Mouse (Mus musculus) limb, embryonic 13.5 days (tissue): ENCODE results near the gene Csf2rb2. TPM values are rescaled to one million over a fixed set of nuclear protein-coding genes. Genes with fewer than 3 reads are reported as not detected.
"Not testable (repeated sequence)": the region's sequence is repeated elsewhere in the genome, so short reads cannot be mapped to it uniquely, and the experiment has no call there.

ENCODE experiments used
- ATAC-seq: fragments of 200-750 bp; cut with Nextera tagmentation; 2 replicates; pipeline ENCODE4 v1.8.0; 2017; ENCODE audit warnings: low read depth, moderate number of reproducible peaks, moderate TSS enrichment; ENCODE audit not compliant: low FRiP score
- H3K27ac ChIP-seq: fragments of 300-500 bp; sonication (generic); 2 replicates; pipeline ENCODE4 v1.5.1; 2015; ENCODE audit warnings: inconsistent platforms, mild to moderate bottlenecking, moderate library complexity
- H3K27me3 ChIP-seq: fragments of 300-500 bp; sonication (generic); 2 replicates; pipeline ENCODE4 v1.6.1; 2015; ENCODE audit warnings: mild to moderate bottlenecking, inconsistent platforms
- H3K36me3 ChIP-seq: fragments of 300-500 bp; sonication (generic); 2 replicates; pipeline ENCODE4 v1.6.1; 2015; ENCODE audit warnings: inconsistent platforms, mild to moderate bottlenecking, moderate library complexity
- H3K4me1 ChIP-seq: fragments of 300-500 bp; sonication (generic); 2 replicates; pipeline ENCODE4 v1.6.1; 2015; ENCODE audit warnings: inconsistent platforms
- H3K4me2 ChIP-seq: fragments of 300-500 bp; sonication (generic); replicated peaks from 2 replicates; pipeline ENCODE4 v1.6.1; 2015; ENCODE audit warnings: inconsistent platforms, mild to moderate bottlenecking, moderate library complexity
- H3K4me3 ChIP-seq: fragments of 300-500 bp; sonication (generic); 2 replicates; pipeline ENCODE4 v1.5.1; 2015; ENCODE audit warnings: moderate library complexity, mild to moderate bottlenecking, inconsistent platforms
- H3K9ac ChIP-seq: fragments of 300-500 bp; sonication (generic); 2 replicates; pipeline ENCODE4 v1.6.1; 2015; ENCODE audit warnings: mild to moderate bottlenecking, inconsistent platforms
- H3K9me3 ChIP-seq: fragments of 300-500 bp; sonication (generic); 2 replicates; pipeline ENCODE4 v1.6.1; 2016; ENCODE audit warnings: inconsistent platforms
- WGBS: fragments of 180-500 bp; shearing (Covaris S2); methylation state at CpG from one replicate; pipeline ENCODE4 v1.1.7; 2015; 5-methylcytosine and 5-hydroxymethylcytosine counted together
- polyA plus RNA-seq: library from polyadenylated mRNA; unstranded; fragments of >200 nt; fragmentation: Nextera tagmentation; extraction: Ambion mirVana; gene quantifications from 2 replicates; pipeline ENCODE4 v1.2.1, GENCODE M21; 2015

The Csf2rb2 gene
- polyA plus RNA-seq, result 0.39 and 0.50 TPM in 2 replicates

DNA sequence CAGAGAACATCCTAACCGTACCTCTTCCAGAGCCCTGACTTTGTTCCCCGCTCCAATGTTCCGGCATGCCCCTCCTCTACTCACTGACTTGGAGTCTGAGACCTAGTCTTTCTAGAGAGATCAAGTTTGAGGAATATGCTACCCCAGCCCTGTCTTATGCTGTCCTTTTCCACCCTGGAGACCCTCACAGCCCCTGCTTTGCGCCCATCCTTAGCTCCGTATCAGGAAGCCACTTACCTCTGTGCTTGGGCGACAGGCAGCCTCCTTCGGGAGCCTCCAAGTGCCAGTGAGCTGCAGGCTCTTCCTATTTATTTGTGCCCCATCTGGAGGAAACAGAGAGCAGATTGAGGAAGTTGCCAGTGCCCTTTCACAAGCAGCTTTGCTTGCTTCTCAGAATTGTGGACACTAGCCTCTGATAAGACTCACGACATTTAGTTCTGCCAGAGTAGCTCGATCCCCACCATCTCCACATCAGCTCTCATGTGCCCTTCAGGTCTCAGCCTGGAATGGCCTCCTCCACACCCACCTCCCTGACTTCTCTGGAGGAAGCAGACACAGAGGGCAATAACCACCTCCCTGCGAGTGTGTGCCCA is at the start of gene Csf2rb2:
Gene Csf2rb2, minus strand, starts transcription at position 381 of the 593 bp plus-strand sequence.
- 80% methylated on average over 10 of the region's 10 CpGs for WGBS
- no peaks in the 10 kb centered on the region for H3K9me3 ChIP-seq
- H3K4me1 ChIP-seq, result no peaks in the 10 kb centered on the region
- H3K4me3 ChIP-seq, result no peak within 1 kb of the TSS
- H3K9ac ChIP-seq, result no peak within 1 kb of the TSS
- no peak for ATAC-seq
- H3K4me2 ChIP-seq, result no peak within 1 kb of the TSS
- no peak within 1 kb of the TSS for H3K27ac ChIP-seq
- H3K36me3 ChIP-seq, result no peaks in the 10 kb centered on the region
- no peaks in the 10 kb centered on the region for H3K27me3 ChIP-seq

DNA sequence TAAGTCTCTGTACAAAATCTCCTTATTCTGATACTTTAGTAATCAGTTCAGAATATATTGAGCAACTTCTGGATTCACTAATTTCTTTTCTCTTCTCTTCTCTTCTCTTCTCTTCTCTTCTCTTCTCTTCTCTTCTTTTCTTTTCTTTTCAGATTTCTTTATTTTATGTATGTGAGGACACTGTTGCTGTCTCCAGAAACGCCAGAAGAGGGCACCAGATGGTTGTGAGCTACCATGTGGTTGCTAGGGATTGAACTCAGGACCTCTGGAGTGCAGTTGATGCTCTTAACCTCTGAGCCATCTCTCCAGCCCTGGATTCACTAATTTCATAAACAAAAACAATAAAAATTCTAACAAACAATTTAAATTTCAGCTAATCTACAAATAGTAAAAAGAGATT is 49.4 kb upstream of the Csf2rb2 start:
- Histone ChIP-seq H3K4me1 (no peaks in the 10 kb centered on the region), H3K4me3 (no peak overlapping the region), H3K9me3 (no peaks in the 10 kb centered on the region), H3K27me3 (no peaks in the 10 kb centered on the region), H3K36me3 (no peaks in the 10 kb centered on the region), H3K27ac (no peak overlapping the region), H3K9ac (no peak overlapping the region), H3K4me2 (no peak overlapping the region)
- no peak for ATAC-seq
- 3% methylated on average over 1 of the region's 1 CpGs for WGBS

DNA sequence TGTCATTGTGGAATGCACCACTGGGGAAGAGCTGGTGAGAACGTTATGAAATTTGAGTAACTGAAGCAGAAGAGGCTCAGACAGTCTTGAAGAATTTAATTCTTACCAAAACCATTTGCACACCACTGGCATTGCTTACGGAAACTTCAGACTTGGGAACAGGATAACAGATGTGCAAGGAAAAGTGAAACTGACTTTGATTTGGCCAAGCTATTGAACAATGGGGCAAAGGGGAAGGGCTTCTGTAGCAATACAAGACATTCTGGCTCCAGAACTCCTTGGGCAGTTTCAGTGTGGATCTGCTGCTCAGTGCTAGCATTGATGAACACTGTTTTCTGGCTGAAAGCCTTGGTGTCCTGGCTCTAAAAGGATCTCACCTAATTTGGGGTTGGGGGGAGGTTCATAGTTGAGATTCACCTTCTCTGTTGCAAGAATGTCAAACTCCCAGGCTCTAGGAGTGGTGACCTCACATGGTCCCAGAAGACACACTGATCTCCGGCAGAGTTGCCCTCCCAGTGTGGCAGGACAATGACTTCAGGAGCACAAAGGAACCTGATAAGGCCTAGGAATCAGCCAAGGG is 46.2 kb upstream of the Csf2rb2 start:
- no peak overlapping the region for H3K4me2 ChIP-seq
- H3K9ac ChIP-seq, result no peak overlapping the region
- no peak overlapping the region for H3K4me3 ChIP-seq
- ATAC-seq, result no peak
- no peaks in the 10 kb centered on the region for H3K27me3 ChIP-seq
- H3K9me3 ChIP-seq, result no peaks in the 10 kb centered on the region
- no peaks in the 10 kb centered on the region for H3K4me1 ChIP-seq
- H3K36me3 ChIP-seq, result no peaks in the 10 kb centered on the region
- 64% methylated on average over 3 of the region's 3 CpGs for whole genome bisulfite sequencing
- no peak overlapping the region for H3K27ac ChIP-seq

DNA sequence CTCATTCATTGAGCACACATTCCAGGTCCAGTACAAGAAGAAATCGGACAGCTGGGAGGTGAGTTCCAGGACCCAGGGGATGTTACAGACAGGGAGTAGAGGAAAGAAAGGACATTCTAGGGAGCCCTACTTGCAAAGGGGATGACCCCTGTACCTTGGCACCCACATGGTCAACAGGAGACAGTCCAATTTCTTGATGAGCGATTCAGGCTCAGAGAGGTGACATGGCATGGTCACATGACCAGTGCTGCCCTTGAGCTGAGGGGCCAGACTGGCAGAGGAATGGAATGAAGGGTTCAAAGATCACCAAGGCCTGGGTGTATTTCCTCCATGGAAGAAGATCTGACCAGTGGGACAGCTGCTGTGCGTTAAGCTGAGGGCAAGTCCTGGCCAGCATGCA is 39.0 kb upstream of the Csf2rb2 start:
- Histone ChIP-seq H3K27me3 (no peaks in the 10 kb centered on the region), H3K4me1 (no peaks in the 10 kb centered on the region), H3K27ac (no peak overlapping the region), H3K9me3 (no peaks in the 10 kb centered on the region), H3K4me2 (no peak overlapping the region), H3K36me3 (no peaks in the 10 kb centered on the region), H3K9ac (no peak overlapping the region), H3K4me3 (no peak overlapping the region)
- 87% methylated on average over 3 of the region's 3 CpGs for WGBS
- no peak for ATAC-seq

DNA sequence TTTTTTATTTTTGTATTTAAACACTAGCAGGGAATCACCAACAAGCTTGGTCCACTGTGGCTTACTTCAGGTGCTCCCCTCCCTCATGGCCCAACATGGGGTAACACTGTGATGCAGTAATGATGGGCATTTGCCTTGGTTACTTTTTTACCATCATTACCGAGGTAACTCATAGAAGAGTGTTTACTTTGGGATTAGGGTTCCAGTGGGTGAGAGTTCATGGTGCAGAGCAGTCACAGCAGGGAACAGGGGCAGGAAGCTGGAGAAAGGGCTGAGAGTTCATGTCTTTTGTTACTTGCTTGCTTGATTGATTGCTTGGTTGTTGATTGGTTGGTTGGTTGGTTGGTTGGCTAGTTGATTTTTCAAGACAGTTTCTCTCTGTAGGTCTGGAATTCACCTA is 38.2 kb upstream of the Csf2rb2 start:
- H3K27me3 ChIP-seq, result no peaks in the 10 kb centered on the region
- no peak overlapping the region for H3K9ac ChIP-seq
- ATAC-seq, result no peak
- H3K9me3 ChIP-seq, result no peaks in the 10 kb centered on the region
- H3K4me2 ChIP-seq, result no peak overlapping the region
- H3K4me1 ChIP-seq, result no peaks in the 10 kb centered on the region
- 15% methylated on average over 1 of the region's 1 CpGs for WGBS
- no peaks in the 10 kb centered on the region for H3K36me3 ChIP-seq
- no peak overlapping the region for H3K4me3 ChIP-seq
- H3K27ac ChIP-seq, result no peak overlapping the region

DNA sequence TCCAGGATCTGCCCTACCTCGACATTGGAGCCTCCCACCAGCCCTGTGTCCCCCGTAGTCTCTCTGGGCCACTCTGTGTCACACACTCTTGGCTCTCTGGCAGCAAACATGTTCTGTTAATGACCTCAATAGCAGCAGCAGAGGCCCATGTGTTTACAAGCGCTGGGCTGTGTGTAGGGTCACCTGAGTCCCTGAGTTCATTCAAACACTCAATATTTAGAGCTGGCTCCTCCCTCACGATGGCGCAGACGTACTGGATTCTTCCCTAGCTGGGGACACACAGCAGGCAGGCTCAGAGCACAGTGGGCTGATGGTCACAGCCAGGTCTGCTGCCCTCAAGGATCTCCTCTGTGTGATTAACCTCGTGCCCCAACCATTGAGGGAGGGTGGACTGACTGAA is 35.4 kb upstream of the Csf2rb2 start:
- not testable (repeated sequence) for H3K4me1 ChIP-seq, H3K27ac ChIP-seq, H3K36me3 ChIP-seq, H3K4me3 ChIP-seq, ATAC-seq, H3K27me3 ChIP-seq, H3K9ac ChIP-seq, H3K4me2 ChIP-seq, H3K9me3 ChIP-seq
- WGBS, result 50% methylated on average over 7 of the region's 7 CpGs

DNA sequence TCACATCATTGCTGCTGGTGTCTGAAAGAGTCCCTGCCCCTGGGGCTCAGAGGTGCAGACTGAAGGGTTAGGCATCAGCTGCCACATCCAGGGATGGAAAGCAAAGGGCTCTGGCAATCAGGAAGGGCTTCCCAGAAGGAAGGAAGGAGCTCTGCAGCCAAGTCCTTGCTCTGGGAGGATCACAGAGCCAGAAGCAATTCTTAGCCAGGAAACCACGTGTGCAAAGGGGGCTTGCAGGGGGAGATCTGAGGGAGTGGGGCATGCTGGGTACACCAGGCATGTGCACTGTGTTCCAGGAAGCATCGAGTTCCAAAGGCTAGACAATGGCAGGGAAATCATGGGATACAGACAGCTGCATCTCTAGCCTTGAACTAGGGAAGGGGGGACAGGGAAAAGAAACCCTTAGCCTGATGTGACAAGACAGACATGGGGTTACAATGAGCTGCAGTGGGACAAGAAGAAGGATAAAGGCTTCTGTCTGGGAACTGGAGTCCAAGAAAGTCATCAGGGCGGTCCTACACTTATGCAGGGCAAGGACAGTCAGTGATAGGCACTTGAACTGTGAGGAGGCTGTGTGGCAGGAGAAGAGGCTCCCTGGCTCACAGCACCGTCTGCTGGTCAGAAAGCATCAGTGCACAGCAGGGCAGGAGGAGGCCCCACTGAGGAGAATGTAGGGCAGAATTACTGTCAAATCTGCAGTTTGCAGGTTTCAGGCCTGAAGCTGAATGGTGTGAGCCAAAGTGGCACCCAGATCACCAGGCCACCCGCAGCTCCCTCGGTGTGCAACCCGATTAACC is 34.3 kb upstream of the Csf2rb2 start:
- not testable (repeated sequence) for H3K36me3 ChIP-seq, H3K27ac ChIP-seq, H3K4me2 ChIP-seq, H3K27me3 ChIP-seq, H3K4me1 ChIP-seq, H3K9me3 ChIP-seq, H3K9ac ChIP-seq, ATAC-seq, H3K4me3 ChIP-seq
- WGBS, result 41% methylated on average over 7 of the region's 7 CpGs

DNA sequence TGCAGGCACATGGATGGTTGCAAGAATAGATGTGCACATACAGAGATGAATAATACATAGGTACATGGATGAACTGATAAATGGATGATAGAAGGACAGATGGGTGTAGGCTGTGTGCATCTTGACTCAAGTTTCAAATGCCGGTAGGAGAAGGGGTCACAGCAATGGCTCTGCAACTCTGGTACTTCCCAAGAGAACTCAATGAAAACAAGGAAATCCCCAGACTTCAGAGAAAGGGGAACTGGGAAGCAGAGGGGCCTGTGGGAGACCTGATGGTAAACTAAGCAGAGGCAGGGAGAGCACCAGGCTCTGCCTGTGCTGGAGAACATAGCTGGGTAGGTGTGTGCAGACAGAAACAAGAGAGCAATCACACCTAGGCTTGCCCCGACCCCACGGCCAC is 28.9 kb upstream of the Csf2rb2 start:
- WGBS, result 67% methylated on average over 3 of the region's 3 CpGs
- Histone ChIP-seq H3K4me1 (0 out of 2 replicates have a peak, but pooled peaks cover 4% of the 10 kb centered on the region), H3K4me3 (no peak overlapping the region), H3K4me2 (no peak overlapping the region), H3K9ac (no peak overlapping the region), H3K9me3 (no peaks in the 10 kb centered on the region), H3K27ac (no peak overlapping the region), H3K27me3 (no peaks in the 10 kb centered on the region), H3K36me3 (no peaks in the 10 kb centered on the region)
- no peak for ATAC-seq

DNA sequence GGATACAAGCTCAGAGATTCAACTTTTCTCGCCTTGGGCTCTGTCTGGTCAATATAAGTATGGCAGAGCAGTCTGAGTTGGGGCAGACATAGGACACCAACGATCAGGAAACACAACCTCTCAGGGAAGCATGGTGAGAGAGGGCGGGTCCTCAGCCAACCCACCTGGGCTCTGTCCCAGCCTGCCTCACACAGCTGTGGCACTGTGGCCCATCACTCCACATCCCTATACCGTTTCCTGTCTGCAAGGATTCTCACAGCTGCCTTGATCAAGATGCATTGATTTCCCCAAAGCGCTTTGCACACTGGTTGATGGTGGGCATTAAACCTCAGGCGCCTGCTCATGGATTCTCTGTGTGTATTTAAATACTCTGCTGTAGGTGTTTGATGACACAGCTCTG is 27.5 kb upstream of the Csf2rb2 start:
- H3K27me3 ChIP-seq, result no peaks in the 10 kb centered on the region
- no peak for ATAC-seq
- no peaks in the 10 kb centered on the region for H3K36me3 ChIP-seq
- 64% methylated on average over 6 of the region's 6 CpGs for WGBS
- H3K4me3 ChIP-seq, result no peak overlapping the region
- H3K9me3 ChIP-seq, result no peaks in the 10 kb centered on the region
- no peak overlapping the region for H3K27ac ChIP-seq
- no peak overlapping the region for H3K9ac ChIP-seq
- no peak overlapping the region for H3K4me2 ChIP-seq
- H3K4me1 ChIP-seq, result 0 out of 2 replicates have a peak, but pooled peaks cover 4% of the 10 kb centered on the region

DNA sequence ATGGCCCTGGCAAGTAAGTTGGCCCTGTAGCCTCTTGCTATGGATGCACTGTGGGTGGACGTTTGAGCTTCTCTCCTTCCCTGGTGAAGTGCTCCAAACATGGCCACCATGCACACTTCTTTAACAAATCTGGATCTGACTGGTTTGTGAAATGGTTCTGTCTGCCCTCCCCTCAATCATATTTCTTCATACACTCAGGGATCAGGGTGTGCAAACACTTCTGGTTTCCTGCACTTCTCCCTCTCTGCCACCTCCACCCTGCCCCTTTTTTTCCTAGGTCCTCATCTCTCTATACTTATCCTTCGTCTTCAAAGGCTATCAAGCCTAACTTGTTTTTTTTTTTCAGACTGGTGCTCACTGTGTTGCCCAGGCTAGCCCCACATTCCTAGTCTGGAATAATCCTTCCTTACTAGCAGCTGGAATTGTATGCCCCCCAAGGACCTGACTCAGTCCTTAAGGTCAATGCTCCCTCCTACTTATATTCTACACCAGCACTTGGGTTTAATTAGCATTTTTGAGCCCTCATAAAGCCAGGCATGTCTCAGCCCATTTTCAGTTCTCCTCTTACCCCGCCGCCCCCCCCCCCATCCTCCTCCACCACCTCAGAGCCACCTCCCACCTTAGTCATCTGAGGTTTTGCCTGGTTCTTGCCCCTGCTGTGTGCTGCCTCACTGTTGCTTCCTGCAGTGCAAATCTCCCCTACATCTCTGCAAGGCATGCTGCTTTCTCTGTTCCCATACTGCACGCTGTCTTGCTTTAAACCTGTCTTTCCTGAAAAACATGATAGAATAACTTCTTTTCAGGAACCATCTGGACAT is 26.2 kb upstream of the Csf2rb2 start:
- WGBS, result 46% methylated on average over 5 of the region's 5 CpGs
- no peak for ATAC-seq

DNA sequence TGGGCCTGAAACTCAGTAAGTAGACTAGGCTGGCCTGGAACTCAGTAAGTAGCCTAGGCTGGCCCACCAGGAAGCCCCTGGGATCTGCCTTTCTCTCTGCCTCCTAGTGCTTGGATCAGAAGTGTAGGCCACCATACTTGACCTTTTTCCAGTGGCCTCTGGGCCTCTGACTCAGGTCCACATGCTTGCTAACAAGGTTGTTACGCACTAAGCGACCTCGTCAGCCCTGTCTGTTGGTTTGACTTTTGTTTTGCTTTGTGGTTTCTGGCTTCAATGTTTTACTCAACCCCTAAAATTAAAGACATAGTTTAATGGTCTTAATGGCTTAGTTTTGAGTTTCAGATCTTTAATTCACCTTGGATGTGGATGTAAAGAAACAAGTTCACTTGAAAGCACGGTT is 25.2 kb upstream of the Csf2rb2 start:
- 62% methylated on average over 4 of the region's 4 CpGs for WGBS
- Histone ChIP-seq H3K36me3 (no peaks in the 10 kb centered on the region), H3K27ac (no peak overlapping the region), H3K9me3 (no peaks in the 10 kb centered on the region), H3K27me3 (no peaks in the 10 kb centered on the region), H3K4me1 (0 out of 2 replicates have a peak, but pooled peaks cover 4% of the 10 kb centered on the region), H3K9ac (no peak overlapping the region), H3K4me2 (no peak overlapping the region), H3K4me3 (no peak overlapping the region)
- ATAC-seq, result no peak

More for the DNA sequence above, 26.2 kb upstream of the Csf2rb2 start:
- no peaks in the 10 kb centered on the region for H3K36me3 ChIP-seq
- H3K4me1 ChIP-seq, result 0 out of 2 replicates have a peak, but pooled peaks cover 4% of the 10 kb centered on the region
- H3K27ac ChIP-seq, result no peak overlapping the region
- H3K9me3 ChIP-seq, result no peaks in the 10 kb centered on the region
- H3K4me3 ChIP-seq, result no peak overlapping the region
- no peak overlapping the region for H3K4me2 ChIP-seq
- no peak overlapping the region for H3K9ac ChIP-seq
- no peaks in the 10 kb centered on the region for H3K27me3 ChIP-seq

DNA sequence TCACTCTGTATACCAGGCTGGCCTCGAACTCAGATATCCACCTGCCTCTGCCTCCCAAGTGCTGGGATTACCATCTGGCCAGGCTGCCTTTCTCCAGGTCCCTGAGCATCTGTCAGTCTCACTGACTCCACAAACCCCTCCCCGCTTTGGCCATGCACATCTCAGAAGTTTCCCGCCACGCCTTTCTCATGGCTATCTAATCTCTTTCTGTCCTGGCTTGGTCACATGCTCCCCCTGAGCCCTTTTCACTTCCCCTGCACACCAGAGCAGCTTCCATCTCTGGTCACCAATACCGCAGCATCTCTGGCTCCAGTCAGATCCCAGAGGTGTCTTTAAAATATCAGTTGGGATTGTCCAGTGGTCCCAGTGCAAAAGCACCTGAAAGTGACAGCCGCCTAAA is 24.5 kb upstream of the Csf2rb2 start:
- not testable (repeated sequence) for H3K27me3 ChIP-seq, H3K9ac ChIP-seq, H3K27ac ChIP-seq, H3K36me3 ChIP-seq, ATAC-seq, H3K4me1 ChIP-seq, H3K9me3 ChIP-seq, H3K4me3 ChIP-seq, H3K4me2 ChIP-seq
- WGBS, result 80% methylated on average over 6 of the region's 6 CpGs
